ENCODE assay signal across 8 mouse cellular contexts in genomic region chr1:162509329-162510012, GRCm38 (mm10). TPM values are rescaled to one million over a fixed set of nuclear protein-coding genes. Genes with fewer than 3 reads are reported as not detected.
DNase-seq lines count a peak whose midpoint lies in the region; ATAC-seq and TF ChIP-seq lines count a peak whose summit lies in the region.
"Had no signal": no experiment of that assay in that cellular context is flagged by ENCODE, and none has a peak within 500 bp of the region (broad histone marks: within the 10 kb centered on the region; RNA-seq: fewer than 3 reads in every experiment).

No protein-coding gene starts in this region.

- H3K27ac ChIP-seq in liver, embryonic 14.5 days: no peak overlapping the region

- 0 out of 2 replicates have a peak overlapping the region, but pooled peaks have one; percentile 3 for H3K4me2 ChIP-seq in liver, embryonic 14.5 days (ENCODE audit: low read depth)

- H3K9ac ChIP-seq in liver, embryonic 14.5 days (replicated peaks): no peak overlapping the region

- no peak for TF ChIP-seq EP300 in liver, embryonic 14.5 days (IDR thresholded peaks at IDR 0.05; ENCODE audit: low read depth)

- H3K4me1 ChIP-seq in liver, embryonic 14.5 days (replicated peaks; ENCODE audit: control insufficient read depth in 2 of 2, insufficient read depth in 2 of 2, low read length in 1 of 2): peaks cover 0 to 7% of the 10 kb centered on the region in 2 experiments; a peak in 2 of 4 replicates

- ATAC-seq in liver, embryonic 14.5 days (ENCODE audit: insufficient read depth): peak; percentile 67

- no peak overlapping the region for H3K4me3 ChIP-seq in liver, embryonic 14.5 days (ENCODE audit: insufficient read depth in 1 of 2, low read depth in 2 of 2, low read length in 2 of 2)
- H3K4me3 ChIP-seq: erythroblast, embryonic 14.5 days had no signal

- peak; percentile 12 to 25 for DNase-seq in right cerebral cortex, adult 2 months (ENCODE audit: low spot score in 2 of 2)
- no peak for DNase-seq in right cerebral cortex, postnatal 14 days
- peak; percentile 66 for DNase-seq in adrenal gland, postnatal 36 days
- peak; percentile 70 to 80 for DNase-seq in heart, adult 9 months (ENCODE audit: low spot score in 2 of 2)
- peak in 2 of 3 experiments; percentile 23 for DNase-seq in liver, embryonic 14.5 days (ENCODE audit: low read depth in 3 of 3, low spot score in 3 of 3)
- peak; percentile 59 for DNase-seq in yolk sac, embryonic 10.5 days (ENCODE audit: low spot score)
- no peak for DNase-seq in spleen, postnatal 36 days (ENCODE audit: low spot score in 2 of 2)

- WGBS in liver, embryonic 14.5 days (ENCODE audit: insufficient replicate concordance): 15% methylated on average over 12 of the region's 12 CpGs

- no peaks in the 10 kb centered on the region for H3K36me3 ChIP-seq in liver, embryonic 14.5 days (replicated peaks; ENCODE audit: control insufficient read depth, insufficient read depth, low read depth)

- H3K9me3 ChIP-seq in liver, embryonic 14.5 days (ENCODE audit: control insufficient read depth, low read length): no peaks in the 10 kb centered on the region

- H3K27me3 ChIP-seq in liver, embryonic 14.5 days (ENCODE audit: control insufficient read depth, insufficient read depth, low read length): no peaks in the 10 kb centered on the region

- TF ChIP-seq CTCF in liver, embryonic 14.5 days (IDR thresholded peaks at IDR 0.05; ENCODE audit: low read depth): no peak

RNA-seq across cellular contexts. Expression of gene Dnm3, which starts 31.6 kb away (rescaled TPM):
- total RNA-seq in adrenal gland, postnatal 36 days (2021): 10 to 100 TPM in 1 of 2 experiments, 1 to 10 TPM in 1; 7.9 to 17.7 TPM
- polyA plus RNA-seq in liver, embryonic 14.5 days (2012; rRNA removed): 0.61 and 0.65 TPM in 2 replicates
- 0.90 and 0.96 TPM in 2 replicates for polyA plus RNA-seq in liver, embryonic 14.5 days (2014; fragmentation: Nextera tagmentation; extraction: Ambion mirVana)

RNA-seq across cellular contexts. Expression of gene Mettl13, which starts 38.9 kb away (rescaled TPM):
- total RNA-seq in adrenal gland, postnatal 36 days (2021): 10 to 100 TPM; 15.5 to 18.4 TPM
- polyA plus RNA-seq in liver, embryonic 14.5 days (2012; rRNA removed): 3.8 and 4.9 TPM in 2 replicates
- polyA plus RNA-seq in liver, embryonic 14.5 days (2014; fragmentation: Nextera tagmentation; extraction: Ambion mirVana): 4.2 and 5.5 TPM in 2 replicates

Comparison
In these comparisons a context has a peak if more than half of its experiments do, and no peak if none do; other contexts are left out.
1. DNase-seq: peak in right cerebral cortex, adult 2 months (2 of 2), adrenal gland, postnatal 36 days (2 of 2), heart, adult 9 months (2 of 2), liver, embryonic 14.5 days (2 of 3) and yolk sac, embryonic 10.5 days (single experiment); none in right cerebral cortex, postnatal 14 days (single experiment) and spleen, postnatal 36 days (0 of 2).